Mouse (Mus musculus): ENCODE measurements around the gene Gtpbp6. TPM values are rescaled to one million over a fixed set of nuclear protein-coding genes. Genes with fewer than 3 reads are reported as not detected.

The Gtpbp6 gene
- polyA plus RNA-seq, 1 experiment, result 56.7 TPM

GRCm38 (mm10) chr5:110057637-110058408, 50.2 kb downstream of the Gtpbp6 start:
- H3K36me3 ChIP-seq (ENCODE audit: control insufficient read depth, insufficient read depth), result no peaks in the 10 kb centered on the region
- no peaks in the 10 kb centered on the region for H3K79me3 ChIP-seq (ENCODE audit: low read depth)
- H3K4me3 ChIP-seq (ENCODE audit: insufficient read depth, poor library complexity, severe bottlenecking), result peak overlapping the region; percentile 32
- no peaks in the 10 kb centered on the region for H3K27me3 ChIP-seq (ENCODE audit: control insufficient read depth, insufficient read depth, insufficient read length)
- peak overlapping the region; percentile 84 for H3ac ChIP-seq (ENCODE audit: control insufficient read depth, insufficient read length, low read depth)
- TF ChIP-seq MAX (IDR thresholded peaks at IDR 0.05) (no peak), CTCF (IDR thresholded peaks at IDR 0.05; ENCODE audit: control insufficient read depth, insufficient read depth, insufficient read length) (no peak), FOSL1 (IDR thresholded peaks at IDR 0.05; ENCODE audit: insufficient read depth, low read length, poor library complexity, severe bottlenecking) (no peak), MYOG (IDR thresholded peaks at IDR 0.05; ENCODE audit: control insufficient read depth, extremely low read depth, insufficient read length) (no peak), CEBPB (IDR thresholded peaks at IDR 0.05; ENCODE audit: low read depth) (no peak), MYOD1 (IDR thresholded peaks at IDR 0.05; ENCODE audit: control insufficient read depth, insufficient read length, low read depth) (no peak), USF1 (IDR thresholded peaks at IDR 0.05; ENCODE audit: low read depth) (no peak)
- H3K79me2 ChIP-seq (ENCODE audit: control insufficient read depth, insufficient read depth), result no peaks in the 10 kb centered on the region

Other genes starting within 250 kb of the Gtpbp6 start
- gene Gm15446, start 184.8 kb downstream of the Gtpbp6 start, polyA plus RNA-seq (2012; fragmentation: generic; extraction: Trizol), result 0.88 TPM
- gene Zfp932, start 111.7 kb downstream of the Gtpbp6 start, polyA plus RNA-seq (2012; fragmentation: generic; extraction: Trizol), result 10.3 TPM
- 0.09 TPM for gene Gm17655, start 35.7 kb downstream of the Gtpbp6 start, polyA plus RNA-seq (2012; fragmentation: generic; extraction: Trizol)
- 0.14 TPM for gene Gm35315, start 13.8 kb downstream of the Gtpbp6 start, polyA plus RNA-seq (2012; fragmentation: generic; extraction: Trizol)
- gene Plcxd1, start 8.2 kb downstream of the Gtpbp6 start, polyA plus RNA-seq (2012; fragmentation: generic; extraction: Trizol), result 0.78 TPM
- 2.2 TPM for gene Zfp605, start 1.9 kb upstream of the Gtpbp6 start, polyA plus RNA-seq (2012; fragmentation: generic; extraction: Trizol)
- gene Chfr, start 27.6 kb upstream of the Gtpbp6 start, polyA plus RNA-seq (2012; fragmentation: generic; extraction: Trizol), result 14.4 TPM
- gene Golga3, start 68.5 kb upstream of the Gtpbp6 start, polyA plus RNA-seq (2012; fragmentation: generic; extraction: Trizol), result 12.5 TPM
- 12.3 TPM for gene Ankle2, start 122.8 kb upstream of the Gtpbp6 start, polyA plus RNA-seq (2012; fragmentation: generic; extraction: Trizol)
- 52.6 TPM for gene Pgam5, start 161.7 kb upstream of the Gtpbp6 start, polyA plus RNA-seq (2012; fragmentation: generic; extraction: Trizol)
- gene Pxmp2, start 178.0 kb upstream of the Gtpbp6 start, polyA plus RNA-seq (2012; fragmentation: generic; extraction: Trizol), result 3.9 TPM
- gene Pole, start 178.1 kb upstream of the Gtpbp6 start, polyA plus RNA-seq (2012; fragmentation: generic; extraction: Trizol), result 17.4 TPM
- 0.09 TPM for gene P2rx2, start 235.0 kb upstream of the Gtpbp6 start, polyA plus RNA-seq (2012; fragmentation: generic; extraction: Trizol)
- gene Lrcol1, start 236.5 kb upstream of the Gtpbp6 start, polyA plus RNA-seq (2012; fragmentation: generic; extraction: Trizol), result not detected

Measured in C2C12 (cell line).